Mouse (Mus musculus): ENCODE results near the gene Arpp19. TPM values are rescaled to one million over a fixed set of nuclear protein-coding genes. Genes with fewer than 3 reads are reported as not detected.

Arpp19 gene
- total RNA-seq, 1 experiment = 192 TPM

DNA sequence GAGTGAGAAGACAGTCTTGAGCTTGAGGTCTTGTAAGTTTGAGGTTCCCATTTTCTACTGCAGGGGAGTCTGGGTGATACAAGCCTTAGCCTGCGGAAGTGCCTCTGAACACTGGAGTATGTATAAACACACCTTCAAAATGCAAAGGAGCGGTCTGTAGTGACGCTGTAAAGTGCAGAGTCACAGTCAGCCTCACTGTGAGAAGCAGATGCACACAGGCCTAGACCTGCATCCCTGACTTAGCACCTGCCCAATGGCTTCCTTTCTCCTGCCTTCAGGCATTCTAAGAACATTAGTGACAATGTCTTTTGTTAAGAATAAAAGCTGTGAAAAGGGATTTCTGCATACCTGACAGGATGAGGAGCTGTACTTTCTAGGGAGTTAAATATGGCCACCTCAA, 17.8 kb upstream of the Arpp19 start:
- in situ Hi-C loops (cut with MboI; ENCODE audit: low sequenced_read_pairs in 2 of 2, unreplicated experiment in 2 of 2) = no loop called here
- TF ChIP-seq MAFK (IDR thresholded peaks at IDR 0.05; ENCODE audit: insufficient read depth, low read depth, low read length) (peak; percentile 84), ZNF384 (IDR thresholded peaks at IDR 0.05; ENCODE audit: low read depth, low read length) (no peak)
- H3K27ac ChIP-seq (ENCODE audit: insufficient read depth, low read depth, low read length, poor library complexity, severe bottlenecking) = no peak overlapping the region

GRCm38 (mm10) chr9:75020561-75020960, 16.9 kb upstream of the Arpp19 start:
- in situ Hi-C loops (cut with MboI; ENCODE audit: low sequenced_read_pairs in 2 of 2, unreplicated experiment in 2 of 2) = no loop called here
- Histone ChIP-seq H3K27ac (ENCODE audit: insufficient read depth, low read depth, low read length, poor library complexity, severe bottlenecking) (no peak overlapping the region), H3K4me3 (ENCODE audit: insufficient read depth in 1 of 2, low read depth in 1 of 2, low read length in 2 of 2, poor library complexity in 1 of 2, severe bottlenecking in 1 of 2) (no peak overlapping the region), H3K9ac (ENCODE audit: insufficient read depth, low read depth, low read length, poor library complexity, severe bottlenecking) (no peak overlapping the region), H3K4me1 (ENCODE audit: control insufficient read depth in 2 of 2, insufficient read depth in 2 of 2, low read length in 2 of 2, poor library complexity in 1 of 2) (peaks cover 0 to 5% of the 10 kb centered on the region in 2 experiments; a peak in 3 of 4 replicates), H3K9me3 (ENCODE audit: control insufficient read depth, insufficient read depth, low read depth, low read length) (no peaks in the 10 kb centered on the region), H3K36me3 (ENCODE audit: control insufficient read depth, insufficient read depth, low read length, poor library complexity, severe bottlenecking) (no peaks in the 10 kb centered on the region; the same call in 1 of the 2 replicates)
- DNase-seq (ENCODE audit: low read depth, low spot score) = no peak
- TF ChIP-seq ZC3H11A (IDR thresholded peaks at IDR 0.05; ENCODE audit: borderline replicate concordance, low read depth, low read length) (no peak), CHD2 (IDR thresholded peaks at IDR 0.05; ENCODE audit: low read depth, low read length) (no peak), HCFC1 (IDR thresholded peaks at IDR 0.05; ENCODE audit: borderline replicate concordance, insufficient read depth, low read length) (no peak), ZNF384 (IDR thresholded peaks at IDR 0.05; ENCODE audit: low read depth, low read length) (no peak), MAFK (IDR thresholded peaks at IDR 0.05; ENCODE audit: insufficient read depth, low read depth, low read length) (no peak)

More for the DNA sequence above, 17.8 kb upstream of the Arpp19 start:
- H3K4me1 ChIP-seq (ENCODE audit: control insufficient read depth in 2 of 2, insufficient read depth in 2 of 2, low read length in 2 of 2, poor library complexity in 1 of 2) = peaks cover 0 to 5% of the 10 kb centered on the region in 2 experiments; a peak in 3 of 4 replicates
- no peaks in the 10 kb centered on the region for H3K9me3 ChIP-seq (ENCODE audit: control insufficient read depth, insufficient read depth, low read depth, low read length)
- no peak overlapping the region for H3K9ac ChIP-seq (ENCODE audit: insufficient read depth, low read depth, low read length, poor library complexity, severe bottlenecking)
- no peak overlapping the region for H3K4me3 ChIP-seq (ENCODE audit: insufficient read depth in 1 of 2, low read depth in 1 of 2, low read length in 2 of 2, poor library complexity in 1 of 2, severe bottlenecking in 1 of 2)
- H3K36me3 ChIP-seq (ENCODE audit: control insufficient read depth, insufficient read depth, low read length, poor library complexity, severe bottlenecking) = no peaks in the 10 kb centered on the region; the same call in 1 of the 2 replicates
- DNase-seq (ENCODE audit: low read depth, low spot score) = peak; percentile 29

DNA sequence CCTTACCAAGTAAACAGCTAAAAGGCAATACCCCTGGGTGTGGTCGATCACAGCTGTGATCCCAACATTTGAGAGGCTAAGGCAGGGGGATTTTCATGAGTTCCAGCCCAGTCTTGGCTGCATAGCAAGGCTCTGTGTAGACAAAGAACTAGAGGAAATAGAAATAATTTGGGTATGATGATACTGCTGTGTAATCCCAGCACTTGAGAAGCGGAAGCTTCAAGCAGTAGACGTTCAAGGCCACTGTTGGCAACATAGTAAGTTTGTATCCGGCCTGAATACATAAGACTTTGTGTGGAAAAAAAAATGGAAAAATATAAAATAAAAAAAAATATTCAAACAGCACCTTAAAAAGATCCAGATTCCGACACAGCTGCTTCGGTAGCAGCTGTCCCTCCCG, 14.9 kb upstream of the Arpp19 start:
- no peak for DNase-seq (ENCODE audit: low read depth, low spot score)
- no peak for TF ChIP-seq HCFC1 (IDR thresholded peaks at IDR 0.05; ENCODE audit: borderline replicate concordance, insufficient read depth, low read length)
- no peak for TF ChIP-seq ZC3H11A (IDR thresholded peaks at IDR 0.05; ENCODE audit: borderline replicate concordance, low read depth, low read length)
- TF ChIP-seq ZNF384 (IDR thresholded peaks at IDR 0.05; ENCODE audit: low read depth, low read length) = no peak
- TF ChIP-seq MAFK (IDR thresholded peaks at IDR 0.05; ENCODE audit: insufficient read depth, low read depth, low read length) = no peak
- no peak for TF ChIP-seq CHD2 (IDR thresholded peaks at IDR 0.05; ENCODE audit: low read depth, low read length)
- H3K9ac ChIP-seq (ENCODE audit: insufficient read depth, low read depth, low read length, poor library complexity, severe bottlenecking) = no peak overlapping the region
- H3K36me3 ChIP-seq (ENCODE audit: control insufficient read depth, insufficient read depth, low read length, poor library complexity, severe bottlenecking) = no peaks in the 10 kb centered on the region; the same call in 1 of the 2 replicates
- in situ Hi-C loops (cut with MboI; ENCODE audit: low sequenced_read_pairs in 2 of 2, unreplicated experiment in 2 of 2) = no loop called here
- no peak overlapping the region for H3K27ac ChIP-seq (ENCODE audit: insufficient read depth, low read depth, low read length, poor library complexity, severe bottlenecking)
- no peak overlapping the region for H3K4me3 ChIP-seq (ENCODE audit: insufficient read depth in 1 of 2, low read depth in 1 of 2, low read length in 2 of 2, poor library complexity in 1 of 2, severe bottlenecking in 1 of 2)
- H3K4me1 ChIP-seq (ENCODE audit: control insufficient read depth in 2 of 2, insufficient read depth in 2 of 2, low read length in 2 of 2, poor library complexity in 1 of 2) = peaks cover 0 to 5% of the 10 kb centered on the region in 2 experiments; a peak in 3 of 4 replicates
- H3K9me3 ChIP-seq (ENCODE audit: control insufficient read depth, insufficient read depth, low read depth, low read length) = no peaks in the 10 kb centered on the region

GRCm38 (mm10) chr9:75023150-75023894, 14.1 kb upstream of the Arpp19 start:
- no peaks in the 10 kb centered on the region for H3K9me3 ChIP-seq (ENCODE audit: control insufficient read depth, insufficient read depth, low read depth, low read length)
- no peak overlapping the region for H3K9ac ChIP-seq (ENCODE audit: insufficient read depth, low read depth, low read length, poor library complexity, severe bottlenecking)
- H3K36me3 ChIP-seq (ENCODE audit: control insufficient read depth, insufficient read depth, low read length, poor library complexity, severe bottlenecking) = no peaks in the 10 kb centered on the region; the same call in 1 of the 2 replicates
- in situ Hi-C loops (cut with MboI; ENCODE audit: low sequenced_read_pairs in 2 of 2, unreplicated experiment in 2 of 2) = no loop called here
- H3K4me3 ChIP-seq (ENCODE audit: insufficient read depth in 1 of 2, low read depth in 1 of 2, low read length in 2 of 2, poor library complexity in 1 of 2, severe bottlenecking in 1 of 2) = no peak overlapping the region
- H3K27ac ChIP-seq (ENCODE audit: insufficient read depth, low read depth, low read length, poor library complexity, severe bottlenecking) = no peak overlapping the region
- peaks cover 0 to 5% of the 10 kb centered on the region in 2 experiments; a peak in 3 of 4 replicates for H3K4me1 ChIP-seq (ENCODE audit: control insufficient read depth in 2 of 2, insufficient read depth in 2 of 2, low read length in 2 of 2, poor library complexity in 1 of 2)
- TF ChIP-seq ZNF384 (IDR thresholded peaks at IDR 0.05; ENCODE audit: low read depth, low read length) (no peak), ZC3H11A (IDR thresholded peaks at IDR 0.05; ENCODE audit: borderline replicate concordance, low read depth, low read length) (no peak)
- DNase-seq (ENCODE audit: low read depth, low spot score) = no peak
